Mouse (Mus musculus) stomach, embryonic 14.5 days (tissue): ENCODE data around the gene Efl1. TPM values are rescaled to one million over a fixed set of nuclear protein-coding genes. Genes with fewer than 3 reads are reported as not detected.

Experiments used
- ATAC-seq: fragments of 200-750 bp; cut with Nextera tagmentation; 2 replicates; pipeline ENCODE4 v1.8.0; 2017; ENCODE audit warnings: low read depth, moderate TSS enrichment; ENCODE audit not compliant: insufficient number of reproducible peaks, insufficient read depth, low FRiP score
- H3K27ac ChIP-seq: fragments of 300-500 bp; sonication (generic); 2 replicates; pipeline ENCODE4 v1.5.1; 2014; ENCODE audit warnings: mild to moderate bottlenecking, low read length, moderate library complexity, mixed read lengths
- H3K27me3 ChIP-seq: fragments of 300-500 bp; sonication (generic); 2 replicates; pipeline ENCODE4 v1.6.1; 2014; ENCODE audit warnings: low read length, control low read depth, mixed read lengths; ENCODE audit not compliant: control insufficient read depth, insufficient read depth
- H3K36me3 ChIP-seq: fragments of 300-500 bp; sonication (generic); 2 replicates; pipeline ENCODE4 v1.6.1; 2014; ENCODE audit warnings: mild to moderate bottlenecking, control low read depth, low read length, moderate library complexity, mixed read lengths; ENCODE audit not compliant: control insufficient read depth, insufficient read depth
- H3K4me1 ChIP-seq: fragments of 300-500 bp; sonication (generic); 2 replicates; pipeline ENCODE4 v1.6.1; 2014; ENCODE audit warnings: low read length, control low read depth, mixed read lengths; ENCODE audit not compliant: control insufficient read depth, insufficient read depth
- H3K4me2 ChIP-seq: fragments of 300-500 bp; sonication (generic); replicated peaks from 2 replicates; pipeline ENCODE4 v1.6.1; 2014; ENCODE audit warnings: low read depth, low read length, control low read depth
- H3K4me3 ChIP-seq: fragments of 300-500 bp; sonication (generic); 2 replicates; pipeline ENCODE4 v1.5.1; 2014; ENCODE audit warnings: low read depth, low read length, control low read depth
- H3K9ac ChIP-seq: fragments of 300-500 bp; sonication (generic); replicated peaks from 2 replicates; pipeline ENCODE4 v1.6.1; 2014; ENCODE audit warnings: low read depth, mild to moderate bottlenecking, control low read depth, low read length, moderate library complexity, mixed read lengths
- H3K9me3 ChIP-seq: fragments of 300-500 bp; sonication (generic); 2 replicates; pipeline ENCODE4 v1.6.1; 2016; ENCODE audit warnings: low read depth, low read length, control low read depth; ENCODE audit not compliant: control insufficient read depth
- WGBS: fragments of 180-500 bp; shearing (Covaris S2); extraction: QIAGEN DNeasy Blood & Tissue Kit; methylation state at CpG from one replicate; pipeline ENCODE4 v1.1.7; 2014; 5-methylcytosine and 5-hydroxymethylcytosine counted together
- polyA plus RNA-seq: library from polyadenylated mRNA; unstranded; fragments of >200 nt; fragmentation: Nextera tagmentation; extraction: Ambion mirVana; gene quantifications from 2 replicates; pipeline ENCODE4 v1.2.1, GENCODE M21; 2014

Efl1 gene
- polyA plus RNA-seq, 1 experiment from 2014 or later: 29.7 TPM

DNA sequence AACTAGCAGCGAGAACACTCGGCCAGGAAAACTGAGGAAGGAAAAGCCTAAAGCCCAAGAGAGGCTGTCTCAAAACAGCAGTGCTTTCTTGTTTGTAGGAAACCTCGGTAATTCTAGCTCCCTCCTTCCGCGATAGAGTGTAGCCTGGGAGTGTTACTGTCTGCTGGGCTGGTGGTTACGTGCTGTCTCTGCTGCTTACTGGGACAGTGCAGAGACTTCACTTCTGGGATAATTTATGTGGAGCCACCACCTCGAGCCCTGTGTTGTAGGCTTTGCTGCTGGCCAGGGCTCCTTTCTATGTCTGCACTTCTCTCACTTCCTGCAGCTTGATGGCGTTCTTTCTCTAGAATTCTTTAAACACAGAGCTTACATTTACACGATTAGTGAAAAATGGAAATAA lies 124.7 kb downstream of the Efl1 start:
- H3K4me2 ChIP-seq: no peak overlapping the region
- H3K27me3 ChIP-seq: no peaks in the 10 kb centered on the region
- H3K36me3 ChIP-seq: no peaks in the 10 kb centered on the region
- no peak overlapping the region for H3K4me3 ChIP-seq
- H3K27ac ChIP-seq: peak overlapping the region; percentile 66; the same call in 1 of the 2 replicates
- WGBS: 33% methylated on average over 9 of the region's 9 CpGs
- no peaks in the 10 kb centered on the region for H3K9me3 ChIP-seq
- ATAC-seq: no peak
- peaks cover 14% of the 10 kb centered on the region for H3K4me1 ChIP-seq
- no peak overlapping the region for H3K9ac ChIP-seq

DNA sequence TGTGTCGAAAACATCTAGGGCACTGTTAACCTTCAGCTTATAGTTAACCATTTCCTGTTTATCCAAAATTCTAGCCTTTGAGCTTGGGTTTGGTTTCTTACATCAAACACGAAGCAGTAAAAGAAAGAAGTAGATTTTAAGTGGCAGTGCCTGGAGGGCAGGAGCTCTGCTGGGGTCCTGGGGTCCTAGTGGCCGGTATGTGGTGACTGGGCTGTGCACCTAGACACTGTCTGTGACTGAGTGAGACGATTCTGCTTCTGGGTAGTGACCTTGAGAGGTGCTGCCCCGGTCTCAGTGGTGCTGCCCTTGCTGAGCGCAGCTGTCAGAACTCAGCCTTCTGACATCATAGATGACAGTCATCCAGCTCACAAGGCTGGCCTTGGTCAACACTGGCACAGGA lies 125.5 kb downstream of the Efl1 start:
- Histone ChIP-seq H3K4me1 (peaks cover 14% of the 10 kb centered on the region), H3K4me3 (no peak overlapping the region), H3K27ac (no peak overlapping the region), H3K36me3 (no peaks in the 10 kb centered on the region), H3K9ac (no peak overlapping the region), H3K4me2 (no peak overlapping the region), H3K27me3 (no peaks in the 10 kb centered on the region), H3K9me3 (no peaks in the 10 kb centered on the region)
- WGBS: 75% methylated on average over 6 of the region's 6 CpGs
- no peak for ATAC-seq

DNA sequence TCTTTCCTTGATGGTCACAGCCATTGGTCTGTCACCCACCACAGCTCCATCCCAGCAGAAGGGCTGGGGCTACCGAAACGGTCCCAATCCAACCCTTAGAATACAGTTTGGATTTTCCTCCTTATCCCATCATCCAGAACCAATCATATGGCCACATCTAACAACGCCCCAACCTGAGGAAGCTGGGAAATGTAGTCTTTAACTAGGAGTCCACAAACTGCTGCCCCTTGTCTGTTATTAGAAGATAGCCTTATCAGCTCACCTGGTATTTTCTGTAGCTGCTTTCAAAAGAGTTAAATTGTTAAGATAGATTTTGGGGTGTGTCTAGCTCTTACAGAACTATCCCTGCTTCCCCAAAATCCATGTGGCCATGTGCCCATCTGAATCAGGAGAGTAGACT lies 126.7 kb downstream of the Efl1 start:
- Histone ChIP-seq H3K27me3 (no peaks in the 10 kb centered on the region), H3K4me3 (no peak overlapping the region), H3K4me1 (peaks cover 11% of the 10 kb centered on the region), H3K9me3 (no peaks in the 10 kb centered on the region), H3K9ac (no peak overlapping the region), H3K4me2 (no peak overlapping the region), H3K27ac (no peak overlapping the region), H3K36me3 (no peaks in the 10 kb centered on the region)
- 92% methylated on average over 3 of the region's 3 CpGs for WGBS
- no peak for ATAC-seq

DNA sequence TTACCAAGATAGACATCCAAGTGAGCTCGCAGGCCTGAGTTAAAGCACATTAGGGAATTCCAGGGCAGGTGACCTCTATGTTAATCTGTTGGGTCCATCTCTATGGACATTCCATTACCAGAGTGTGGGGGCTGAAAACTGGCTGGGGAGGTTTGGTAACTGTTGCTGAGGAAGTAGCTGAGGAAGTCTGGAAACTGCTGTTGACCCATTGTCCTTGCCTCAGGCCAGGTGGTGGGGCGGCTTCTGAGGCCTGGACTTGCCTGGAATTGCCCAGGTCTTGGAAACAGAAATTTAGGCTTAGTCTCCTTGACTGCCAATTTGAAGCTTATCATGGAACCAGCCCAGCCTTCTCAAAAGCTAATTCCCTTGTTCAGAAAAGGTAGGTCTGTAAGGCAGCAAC lies 134.7 kb downstream of the Efl1 start:
- Histone ChIP-seq H3K9me3 (no peaks in the 10 kb centered on the region), H3K9ac (no peak overlapping the region), H3K4me1 (no peaks in the 10 kb centered on the region), H3K27ac (no peak overlapping the region), H3K27me3 (no peaks in the 10 kb centered on the region), H3K4me3 (no peak overlapping the region), H3K4me2 (no peak overlapping the region), H3K36me3 (no peaks in the 10 kb centered on the region)
- 80% methylated on average over 2 of the region's 2 CpGs for WGBS
- no peak for ATAC-seq

DNA sequence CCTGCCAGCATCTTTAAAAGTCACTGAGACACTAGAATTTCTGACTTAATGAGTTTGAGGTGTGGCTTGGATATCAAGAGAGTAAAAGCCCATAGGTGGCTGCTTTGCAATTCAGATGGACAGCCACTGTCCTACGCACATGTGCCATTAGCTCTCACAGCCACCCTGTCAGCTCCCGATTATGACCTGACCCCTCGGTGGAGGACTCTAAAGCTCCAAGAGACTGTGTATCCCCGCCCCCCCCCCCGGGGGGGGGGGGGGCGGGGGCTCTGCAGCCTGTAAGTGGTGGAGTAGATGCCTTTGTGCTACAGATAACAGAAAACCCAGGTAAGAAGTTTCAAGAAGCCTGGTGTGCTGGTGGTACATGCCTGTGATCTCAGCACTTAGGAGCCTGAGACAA lies 135.3 kb downstream of the Efl1 start:
- ATAC-seq: no peak
- H3K4me3 ChIP-seq: no peak overlapping the region

DNA sequence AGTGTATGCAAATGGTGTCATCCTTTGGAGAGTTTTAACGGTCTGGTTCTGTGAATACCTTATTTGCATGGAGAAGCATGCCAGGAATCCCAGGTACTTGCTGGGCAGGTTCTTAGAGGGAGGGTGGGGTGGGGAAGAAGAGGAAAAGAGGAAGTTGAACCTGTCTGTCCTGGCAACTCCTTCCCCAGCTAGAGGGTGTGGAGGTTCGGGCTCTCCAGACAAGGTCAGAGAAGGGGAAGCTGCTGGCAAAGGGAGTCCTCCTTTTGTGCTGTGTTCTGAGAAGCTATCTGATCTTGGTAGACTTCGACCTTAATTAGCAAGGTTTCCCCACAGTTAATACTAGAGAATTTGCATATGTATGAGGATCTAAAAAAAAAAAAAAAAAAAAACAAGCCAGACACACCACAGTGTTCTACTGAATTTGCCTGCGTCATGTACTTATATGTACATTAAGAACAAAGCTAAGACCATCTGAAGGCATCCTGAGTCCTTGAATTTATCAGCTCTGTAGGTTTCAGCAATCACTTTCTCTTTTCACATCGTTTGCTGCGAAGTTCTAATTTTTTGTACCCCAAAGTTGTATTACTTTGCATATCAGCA lies 137.0 kb downstream of the Efl1 start:
- no peak overlapping the region for H3K27ac ChIP-seq
- no peak overlapping the region for H3K4me2 ChIP-seq
- no peaks in the 10 kb centered on the region for H3K27me3 ChIP-seq
- no peaks in the 10 kb centered on the region for H3K4me1 ChIP-seq
- H3K9me3 ChIP-seq: no peaks in the 10 kb centered on the region
- no peak overlapping the region for H3K9ac ChIP-seq
- H3K4me3 ChIP-seq: no peak overlapping the region
- no peak for ATAC-seq
- H3K36me3 ChIP-seq: no peaks in the 10 kb centered on the region
- 67% methylated on average over 6 of the region's 6 CpGs for WGBS

More for the DNA sequence above, 135.3 kb downstream of the Efl1 start:
- Histone ChIP-seq H3K36me3 (no peaks in the 10 kb centered on the region), H3K9ac (no peak overlapping the region), H3K4me2 (no peak overlapping the region), H3K4me1 (no peaks in the 10 kb centered on the region), H3K27ac (no peak overlapping the region), H3K27me3 (no peaks in the 10 kb centered on the region), H3K9me3 (no peaks in the 10 kb centered on the region)
- WGBS: 31% methylated on average over 6 of the region's 6 CpGs

DNA sequence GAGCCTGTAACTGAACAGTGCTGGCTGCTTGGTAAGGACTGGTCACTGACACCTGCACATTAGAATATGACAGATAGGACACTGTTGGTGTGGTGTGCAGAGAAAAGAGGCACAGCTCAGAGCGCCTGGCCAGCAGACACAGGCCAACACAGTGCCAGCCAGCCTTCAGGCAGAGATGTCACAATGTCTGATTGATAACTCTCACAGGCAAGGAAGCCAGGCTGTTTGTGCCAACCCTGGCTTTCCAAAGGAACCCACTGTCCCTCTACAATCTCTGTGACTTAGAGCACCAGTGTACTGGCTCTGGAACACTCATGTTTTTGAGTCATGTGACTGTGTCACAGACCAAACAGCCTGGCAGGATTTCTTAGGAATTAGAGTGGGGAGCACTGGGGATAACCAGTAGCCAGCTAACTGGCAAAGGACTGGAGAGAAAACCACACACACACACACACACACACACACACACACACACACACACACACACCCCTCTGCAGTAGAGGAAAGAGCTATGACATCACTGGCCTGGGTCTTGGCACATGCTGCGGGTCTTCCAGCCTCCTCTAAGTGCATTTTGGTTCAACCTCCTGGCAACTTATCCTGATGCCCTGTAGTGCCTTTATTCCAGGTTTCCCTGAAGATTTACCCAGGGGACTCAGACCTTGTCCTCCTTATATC lies 137.7 kb downstream of the Efl1 start:
- H3K27ac ChIP-seq: no peak overlapping the region
- H3K9me3 ChIP-seq: no peaks in the 10 kb centered on the region
- no peaks in the 10 kb centered on the region for H3K27me3 ChIP-seq
- no peak for ATAC-seq
- H3K36me3 ChIP-seq: no peaks in the 10 kb centered on the region
- no peak overlapping the region for H3K9ac ChIP-seq
- H3K4me3 ChIP-seq: no peak overlapping the region
- H3K4me2 ChIP-seq: no peak overlapping the region
- 70% methylated on average over 2 of the region's 2 CpGs for WGBS
- no peaks in the 10 kb centered on the region for H3K4me1 ChIP-seq

DNA sequence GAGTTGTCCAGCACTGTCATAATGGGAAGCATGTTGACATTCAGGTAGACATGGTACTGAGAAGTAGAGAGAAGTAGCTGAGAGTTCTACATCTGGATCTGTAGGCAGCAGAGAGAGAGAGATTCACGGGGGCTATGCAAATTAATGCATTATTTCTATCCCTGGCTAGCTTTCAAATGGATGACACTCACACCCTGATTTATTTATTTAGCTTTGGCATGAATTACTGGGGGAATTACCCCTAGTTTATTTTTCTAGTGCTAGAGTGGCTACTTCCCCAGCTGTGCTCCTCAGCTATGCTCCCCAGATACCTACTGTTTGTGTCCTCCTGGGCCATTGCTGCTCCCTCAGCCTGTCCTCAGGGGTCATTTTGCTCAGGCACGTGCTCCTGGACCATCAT lies 144.2 kb downstream of the Efl1 start:
- Histone ChIP-seq H3K4me2 (no peak overlapping the region), H3K9me3 (no peaks in the 10 kb centered on the region), H3K36me3 (no peaks in the 10 kb centered on the region), H3K4me1 (no peaks in the 10 kb centered on the region), H3K27ac (no peak overlapping the region), H3K4me3 (no peak overlapping the region), H3K27me3 (no peaks in the 10 kb centered on the region), H3K9ac (no peak overlapping the region)
- ATAC-seq: no peak
- 23% methylated on average over 2 of the region's 2 CpGs for WGBS

DNA sequence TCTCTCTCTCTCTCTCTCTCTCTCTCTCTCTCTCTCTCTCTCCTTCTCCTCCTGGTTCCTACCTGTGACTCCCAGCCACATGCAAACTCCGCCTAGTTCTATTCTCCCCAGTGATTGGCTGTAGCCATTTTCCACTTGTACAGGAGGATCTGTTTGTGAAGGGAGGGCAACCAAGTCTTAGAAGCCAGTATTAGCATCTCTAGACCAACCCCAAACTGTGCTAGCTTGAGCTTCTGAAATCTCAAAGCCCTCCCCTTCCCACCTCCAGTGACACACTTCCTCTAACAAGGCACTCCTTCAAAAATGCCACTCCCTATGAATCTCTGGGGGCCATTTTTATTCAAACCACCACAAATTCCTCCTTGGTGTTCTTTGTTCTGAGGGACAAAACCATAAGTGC lies 144.7 kb downstream of the Efl1 start:
- H3K4me1 ChIP-seq: no peaks in the 10 kb centered on the region
- no peak overlapping the region for H3K4me2 ChIP-seq
- no peaks in the 10 kb centered on the region for H3K27me3 ChIP-seq
- H3K9me3 ChIP-seq: no peaks in the 10 kb centered on the region
- no peak overlapping the region for H3K9ac ChIP-seq
- H3K27ac ChIP-seq: no peak overlapping the region
- ATAC-seq: no peak
- H3K36me3 ChIP-seq: no peaks in the 10 kb centered on the region
- H3K4me3 ChIP-seq: no peak overlapping the region
- 93% methylated on average over 1 of the region's 1 CpGs for WGBS
